Mouse (Mus musculus): ENCODE data around the gene Tom1. TPM values are rescaled to one million over a fixed set of nuclear protein-coding genes. Genes with fewer than 3 reads are reported as not detected.

Tom1 gene
- total and polyA plus RNA-seq, 2 experiments: 12.2 to 27.7 TPM

DNA sequence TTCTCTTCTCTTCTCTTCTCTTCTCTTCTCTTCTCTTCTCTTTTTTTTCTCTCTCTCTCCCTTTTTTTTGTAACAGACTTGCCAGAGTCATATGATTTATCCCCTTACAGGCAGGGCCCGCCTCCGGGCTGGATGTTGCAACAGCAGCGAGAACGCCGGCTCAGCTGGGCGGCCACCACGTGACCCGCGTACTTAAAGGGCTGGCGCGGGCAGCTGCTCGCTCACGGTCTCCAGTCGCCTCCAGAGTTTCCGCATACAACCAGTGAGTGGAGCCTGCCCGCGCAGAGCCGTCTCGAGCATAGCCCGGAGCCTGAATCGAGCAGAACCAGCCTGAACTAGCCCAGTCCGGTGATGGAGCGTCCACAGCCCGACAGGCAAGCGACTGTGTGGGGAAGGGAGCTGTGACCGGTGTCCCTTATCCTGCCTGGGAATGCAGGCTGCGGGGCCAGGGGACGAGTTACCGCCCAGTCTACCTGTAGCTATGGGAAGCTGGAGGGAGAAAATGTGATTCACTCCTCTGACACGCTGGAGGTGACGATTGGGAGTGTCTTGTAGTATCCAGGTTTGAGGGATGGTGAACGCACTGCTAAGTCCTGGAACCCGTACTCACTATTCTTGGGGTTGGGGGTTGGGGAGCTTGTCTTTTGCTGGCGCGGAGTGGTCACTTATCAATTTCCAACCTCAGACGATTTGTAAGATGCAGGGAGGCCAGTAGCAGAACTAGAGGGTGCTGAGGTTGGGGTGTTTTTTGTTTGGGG lies 60.1 kb downstream of the Tom1 start, which contains the start of gene Hmox1:
TSS of gene Hmox1 (plus strand) at position 223 of the 758 bp plus-strand sequence.
- peak; percentile 84 for DNase-seq (ENCODE audit: extremely low read depth, low read depth, low spot score)
- WGBS: under 1% methylated on average over 36 of the region's 36 CpGs
- Histone ChIP-seq H3K4me1 (ENCODE audit: control insufficient read depth, insufficient read depth, low read length) (peaks cover 26% of the 10 kb centered on the region), H3K27me3 (ENCODE audit: control insufficient read depth, insufficient read depth, low read length) (no peaks in the 10 kb centered on the region), H3K36me3 (ENCODE audit: control insufficient read depth, insufficient read depth, low read length) (peaks cover 20% of the 10 kb centered on the region), H3K79me2 (ENCODE audit: control insufficient read depth, insufficient read depth, low read length) (no peaks in the 10 kb centered on the region), H3K4me3 (ENCODE audit: insufficient read depth, low read depth, low read length) (peak within 1 kb of the TSS; percentile 84), H3K9ac (ENCODE audit: low read depth, low read length) (peak within 1 kb of the TSS; percentile 87), H3K27ac (replicated peaks; ENCODE audit: insufficient read depth, low read depth, low read length) (peak within 1 kb of the TSS; percentile 60)
- TF ChIP-seq CTCF (IDR thresholded peaks at IDR 0.05; ENCODE audit: low read depth, low read length): 0 out of 2 replicates have a peak, but pooled peaks have one; percentile 0
- peak; percentile 89 for TF ChIP-seq POLR2A (IDR thresholded peaks at IDR 0.05; ENCODE audit: extremely low read depth, insufficient read depth, low read length)

DNA sequence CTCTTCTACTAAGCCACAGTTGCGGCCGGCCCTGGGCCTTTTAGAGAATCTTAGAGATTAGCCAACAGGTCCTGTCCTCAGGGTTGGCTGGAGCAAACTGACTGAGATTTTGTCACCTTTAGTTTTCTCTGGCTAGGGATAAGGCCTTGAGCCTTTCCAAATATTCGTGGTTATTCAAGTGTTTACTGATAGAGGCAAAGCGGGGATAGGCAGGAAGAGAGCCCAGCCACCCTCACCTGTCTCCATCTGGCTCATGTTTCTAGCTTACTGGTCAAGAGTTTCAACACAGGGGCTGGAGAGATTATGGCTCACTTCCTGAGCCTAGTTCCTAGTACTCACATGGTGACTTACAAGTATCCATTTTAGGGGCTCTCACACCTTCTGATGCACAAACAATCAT lies 69.5 kb downstream of the Tom1 start:
- TF ChIP-seq POLR2A (IDR thresholded peaks at IDR 0.05; ENCODE audit: extremely low read depth, insufficient read depth, low read length) (no peak), CTCF (IDR thresholded peaks at IDR 0.05; ENCODE audit: low read depth, low read length) (no peak)
- peaks cover 26% of the 10 kb centered on the region for H3K36me3 ChIP-seq (ENCODE audit: control insufficient read depth, insufficient read depth, low read length)
- WGBS: 27% methylated on average over 4 of the region's 4 CpGs
- peaks cover 11% of the 10 kb centered on the region for H3K4me1 ChIP-seq (ENCODE audit: control insufficient read depth, insufficient read depth, low read length)
- H3K27ac ChIP-seq (replicated peaks; ENCODE audit: insufficient read depth, low read depth, low read length): no peak overlapping the region; the same call in none of the 2 replicates
- H3K27me3 ChIP-seq (ENCODE audit: control insufficient read depth, insufficient read depth, low read length): no peaks in the 10 kb centered on the region
- DNase-seq (ENCODE audit: extremely low read depth, low read depth, low spot score): peak; percentile 95
- no peak overlapping the region for H3K9ac ChIP-seq (ENCODE audit: low read depth, low read length)
- H3K4me3 ChIP-seq (ENCODE audit: insufficient read depth, low read depth, low read length): no peak overlapping the region
- H3K79me2 ChIP-seq (ENCODE audit: control insufficient read depth, insufficient read depth, low read length): no peaks in the 10 kb centered on the region

- DNase-seq (ENCODE audit: extremely low read depth, low read depth, low spot score): no peak
- no peaks in the 10 kb centered on the region for H3K79me2 ChIP-seq (ENCODE audit: control insufficient read depth, insufficient read depth, low read length)
- H3K36me3 ChIP-seq (ENCODE audit: control insufficient read depth, insufficient read depth, low read length): peaks cover 21% of the 10 kb centered on the region
- no peak overlapping the region; the same call in 1 of the 2 replicates for H3K27ac ChIP-seq (replicated peaks; ENCODE audit: insufficient read depth, low read depth, low read length)
- 66% methylated on average over 8 of the region's 8 CpGs for WGBS
- no peaks in the 10 kb centered on the region for H3K27me3 ChIP-seq (ENCODE audit: control insufficient read depth, insufficient read depth, low read length)
- peaks cover 11% of the 10 kb centered on the region for H3K4me1 ChIP-seq (ENCODE audit: control insufficient read depth, insufficient read depth, low read length)
- no peak overlapping the region for H3K9ac ChIP-seq (ENCODE audit: low read depth, low read length)
- no peak for TF ChIP-seq POLR2A (IDR thresholded peaks at IDR 0.05; ENCODE audit: extremely low read depth, insufficient read depth, low read length)
- no peak for TF ChIP-seq CTCF (IDR thresholded peaks at IDR 0.05; ENCODE audit: low read depth, low read length)
- no peak overlapping the region for H3K4me3 ChIP-seq (ENCODE audit: insufficient read depth, low read depth, low read length)
These were observed 69.9 kb downstream of the Tom1 start for GRCm38 (mm10) chr8:75103376-75103878.

GRCm38 (mm10) chr8:75108527-75109235 lies 75.2 kb downstream of the Tom1 start:
- Histone ChIP-seq H3K36me3 (ENCODE audit: control insufficient read depth, insufficient read depth, low read length) (no peaks in the 10 kb centered on the region), H3K4me3 (ENCODE audit: insufficient read depth, low read depth, low read length) (peak overlapping the region; percentile 56), H3K9ac (ENCODE audit: low read depth, low read length) (peak overlapping the region; percentile 77), H3K27me3 (ENCODE audit: control insufficient read depth, insufficient read depth, low read length) (no peaks in the 10 kb centered on the region), H3K4me1 (ENCODE audit: control insufficient read depth, insufficient read depth, low read length) (peaks cover 11% of the 10 kb centered on the region), H3K27ac (replicated peaks; ENCODE audit: insufficient read depth, low read depth, low read length) (peak overlapping the region; percentile 40), H3K79me2 (ENCODE audit: control insufficient read depth, insufficient read depth, low read length) (no peaks in the 10 kb centered on the region)
- TF ChIP-seq POLR2A (IDR thresholded peaks at IDR 0.05; ENCODE audit: extremely low read depth, insufficient read depth, low read length) (no peak), CTCF (IDR thresholded peaks at IDR 0.05; ENCODE audit: low read depth, low read length) (peak; percentile 99)
- DNase-seq (ENCODE audit: extremely low read depth, low read depth, low spot score): peak; percentile 66
- under 1% methylated on average over 9 of the region's 9 CpGs for WGBS

GRCm38 (mm10) chr8:75109236-75109967 lies 75.9 kb downstream of the Tom1 start, which contains the start of gene Mcm5:
Gene Mcm5 (plus strand): TSS chr8:75109569.
- under 1% methylated on average over 59 of the region's 59 CpGs for WGBS
- Histone ChIP-seq H3K79me2 (ENCODE audit: control insufficient read depth, insufficient read depth, low read length) (no peaks in the 10 kb centered on the region), H3K27ac (replicated peaks; ENCODE audit: insufficient read depth, low read depth, low read length) (peak within 1 kb of the TSS; percentile 40), H3K9ac (ENCODE audit: low read depth, low read length) (peak within 1 kb of the TSS; percentile 77), H3K4me1 (ENCODE audit: control insufficient read depth, insufficient read depth, low read length) (peaks cover 11% of the 10 kb centered on the region), H3K36me3 (ENCODE audit: control insufficient read depth, insufficient read depth, low read length) (no peaks in the 10 kb centered on the region), H3K4me3 (ENCODE audit: insufficient read depth, low read depth, low read length) (peak within 1 kb of the TSS; percentile 63), H3K27me3 (ENCODE audit: control insufficient read depth, insufficient read depth, low read length) (no peaks in the 10 kb centered on the region)
- peak; percentile 93 for DNase-seq (ENCODE audit: extremely low read depth, low read depth, low spot score)
- TF ChIP-seq POLR2A (IDR thresholded peaks at IDR 0.05; ENCODE audit: extremely low read depth, insufficient read depth, low read length) (no peak), CTCF (IDR thresholded peaks at IDR 0.05; ENCODE audit: low read depth, low read length) (no peak)

All from liver, adult 2 months (tissue).